In the genomic region with DNA sequence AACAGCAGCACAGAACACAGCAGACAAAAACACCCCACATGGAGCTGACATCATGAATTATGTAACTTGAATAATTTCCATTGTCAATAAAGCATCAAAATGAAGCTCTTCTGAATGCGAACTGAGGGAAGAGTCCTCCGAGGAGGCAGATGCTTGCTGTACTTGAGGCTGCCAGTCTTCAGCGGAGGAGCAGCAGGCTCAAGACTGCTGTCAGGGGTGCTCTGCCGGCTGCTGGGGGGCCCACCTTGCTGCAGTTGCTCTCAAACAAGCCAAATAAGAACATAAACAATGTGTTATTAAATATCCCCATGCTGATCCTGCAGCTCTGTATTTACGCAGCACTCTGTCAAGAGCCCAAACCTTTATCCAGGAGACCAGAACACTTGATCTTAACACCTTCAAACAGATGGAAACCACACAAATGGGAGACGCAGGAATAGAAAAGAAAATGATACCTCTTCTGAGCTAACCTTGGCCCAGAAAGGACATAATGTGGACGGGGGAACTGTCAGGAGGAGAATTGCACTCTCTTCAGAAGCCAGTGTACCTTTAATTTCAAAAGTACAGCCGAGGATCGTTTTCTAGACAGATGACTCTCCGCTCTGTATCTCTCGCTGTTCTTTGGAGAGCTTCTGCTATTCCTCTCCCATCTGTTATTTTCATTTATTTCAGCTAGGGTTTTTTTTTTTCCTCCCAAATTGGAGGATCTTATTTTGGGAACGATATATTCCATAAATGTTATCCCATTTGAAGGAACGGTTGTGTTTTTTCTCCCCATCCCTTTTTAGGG, we compare ENCODE assay signal across 18 mouse cellular contexts.
DNase-seq lines count a peak whose midpoint lies in the region; ATAC-seq lines count a peak whose summit lies in the region.
"Had no signal": no experiment of that assay in that cellular context is flagged by ENCODE, and none has a peak within 500 bp of the region (broad histone marks: within the 10 kb centered on the region; RNA-seq: fewer than 3 reads in every experiment).

No protein-coding gene starts in this region.

- 76% methylated on average over 13 of the region's 13 CpGs for WGBS in midbrain, embryonic 14.5 days

- DNase-seq in brain, adult 2 months (ENCODE audit: low read depth, low spot score), result peak; percentile 77
- DNase-seq in frontal cortex, adult 2 months (ENCODE audit: extremely low spot score in 1 of 2, low spot score in 1 of 2), result peak; percentile 36 to 56
- DNase-seq in layer of hippocampus, postnatal 10 days (ENCODE audit: low spot score in 2 of 2), result peak; percentile 17 to 26
- peak; percentile 29 to 38 for DNase-seq in left cerebral cortex, postnatal 36 days (ENCODE audit: low spot score in 2 of 2)
- DNase-seq in adrenal gland, adult 8-10 months, result no peak
- DNase-seq in midbrain, embryonic 14.5 days, result no peak
- DNase-seq in adrenal gland, postnatal 25 days, result no peak
- DNase-seq: cerebellum, postnatal 36 days; heart, adult 18-20 months; thymus, postnatal 4 days had no signal

- no peak for ATAC-seq in midbrain, embryonic 14.5 days (ENCODE audit: low FRiP score, low TSS enrichment)
- ATAC-seq: inflammation-experienced regulatory T-cells, adult 6 months had no signal

- H3K9me3 ChIP-seq in midbrain, embryonic 14.5 days (ENCODE audit: control insufficient read depth, low read length), result no peaks in the 10 kb centered on the region
- H3K9me3 ChIP-seq: G1E; heart, embryonic 15.5 days; hindbrain, embryonic 10.5 days; kidney, embryonic 15.5 days; megakaryocyte, embryonic 14.5 days; neural tube, embryonic 13.5 days had no signal

- H3K4me2 ChIP-seq in midbrain, embryonic 14.5 days (ENCODE audit: low read length), result no peak overlapping the region
- H3K4me2 ChIP-seq: heart, embryonic 15.5 days; kidney, embryonic 15.5 days; liver, embryonic 11.5 days; neural tube, embryonic 13.5 days had no signal

- intact Hi-C loops in left cerebral cortex, postnatal 36 days (cut with DNase I), result loop anchor here (5.0 kb wide), 1 partner anchor 525 kb away; no protein-coding TSS in a partner anchor

- no peak overlapping the region for H3K4me3 ChIP-seq in midbrain, embryonic 14.5 days (replicated peaks; ENCODE audit: low read depth, low read length)
- H3K4me3 ChIP-seq: heart, embryonic 15.5 days; hindbrain, embryonic 10.5 days; kidney, embryonic 15.5 days; megakaryocyte, embryonic 14.5 days; neural tube, embryonic 13.5 days had no signal

- no peak overlapping the region for H3K9ac ChIP-seq in midbrain, embryonic 14.5 days (replicated peaks; ENCODE audit: low read length)
- H3K9ac ChIP-seq: heart, embryonic 15.5 days; kidney, embryonic 15.5 days; neural tube, embryonic 13.5 days had no signal

- no peaks in the 10 kb centered on the region for H3K36me3 ChIP-seq in midbrain, embryonic 14.5 days (ENCODE audit: control insufficient read depth, insufficient read depth, low read length)
- H3K36me3 ChIP-seq: G1E; heart, embryonic 15.5 days; hindbrain, embryonic 10.5 days; kidney, embryonic 15.5 days; neural tube, embryonic 13.5 days had no signal

- H3K27me3 ChIP-seq in midbrain, embryonic 14.5 days (ENCODE audit: control insufficient read depth, insufficient read depth, low read length), result no peaks in the 10 kb centered on the region
- H3K27me3 ChIP-seq: heart, embryonic 15.5 days; kidney, embryonic 15.5 days; megakaryocyte, embryonic 14.5 days; neural tube, embryonic 13.5 days had no signal

- no peaks in the 10 kb centered on the region for H3K4me1 ChIP-seq in midbrain, embryonic 14.5 days (ENCODE audit: control insufficient read depth, insufficient read depth, low read length)
- H3K4me1 ChIP-seq: heart, embryonic 15.5 days; kidney, embryonic 15.5 days; neural tube, embryonic 13.5 days had no signal

- H3K27ac ChIP-seq in midbrain, embryonic 14.5 days (replicated peaks; ENCODE audit: low read depth, low read length), result no peak overlapping the region
- H3K27ac ChIP-seq: heart, embryonic 15.5 days; hindbrain, embryonic 10.5 days; kidney, embryonic 15.5 days; neural tube, embryonic 13.5 days had no signal

Comparison
In these comparisons a context has a peak if more than half of its experiments do, and no peak if none do; other contexts are left out.
1. DNase-seq: peak in brain, adult 2 months (single experiment), frontal cortex, adult 2 months (2 of 2), layer of hippocampus, postnatal 10 days (2 of 2) and left cerebral cortex, postnatal 36 days (2 of 2); none in adrenal gland, adult 8-10 months (single experiment), midbrain, embryonic 14.5 days (single experiment) and adrenal gland, postnatal 25 days (single experiment).